Mouse (Mus musculus) heart, embryonic 11.5 days (tissue): Measurements from ENCODE around the gene Mus81. TPM values are rescaled to one million over a fixed set of nuclear protein-coding genes. Genes with fewer than 3 reads are reported as not detected.

ENCODE experiments used
- polyA plus RNA-seq: library from polyadenylated mRNA; unstranded; fragments of >200 nt; fragmentation: Nextera tagmentation; extraction: Ambion mirVana; gene quantifications from 2 replicates; pipeline ENCODE4 v1.2.1, GENCODE M21; 2014

The Mus81 gene
- polyA plus RNA-seq, 1 experiment from 2014 or later: 32.2 TPM

Other genes with a start within 250 kb of the Mus81 start
- gene Pacs1, start 215.3 kb downstream of the Mus81 start, polyA plus RNA-seq: 21.4 and 22.8 TPM in 2 replicates
- gene Sf3b2, start 192.9 kb downstream of the Mus81 start, polyA plus RNA-seq: 224 and 239 TPM in 2 replicates
- 3.8 and 4.8 TPM in 2 replicates for gene Gal3st3, start 190.1 kb downstream of the Mus81 start, polyA plus RNA-seq
- not detected in 2 replicates for gene Catsper1, start 152.7 kb downstream of the Mus81 start, polyA plus RNA-seq
- 0.60 and 0.84 TPM in 2 replicates for gene Cst6, start 138.8 kb downstream of the Mus81 start, polyA plus RNA-seq
- gene Eif1ad, start 121.7 kb downstream of the Mus81 start, polyA plus RNA-seq: 45.3 and 49.4 TPM in 2 replicates
- 443 and 453 TPM in 2 replicates for gene Banf1, start 121.2 kb downstream of the Mus81 start, polyA plus RNA-seq
- 39.0 and 44.5 TPM in 2 replicates for gene Sart1, start 99.7 kb downstream of the Mus81 start, polyA plus RNA-seq
- 0.87 and 1.7 TPM in 2 replicates for gene Tsga10ip, start 85.9 kb downstream of the Mus81 start, polyA plus RNA-seq
- gene Drap1, start 63.4 kb downstream of the Mus81 start, polyA plus RNA-seq: 138 and 150 TPM in 2 replicates
- gene AI837181, start 63.3 kb downstream of the Mus81 start, polyA plus RNA-seq: 23.8 and 27.4 TPM in 2 replicates
- gene Fosl1, start 40.9 kb downstream of the Mus81 start, polyA plus RNA-seq: not detected in 2 replicates
- 8.1 and 10.0 TPM in 2 replicates for gene Ccdc85b, start 30.5 kb downstream of the Mus81 start, polyA plus RNA-seq
- gene Fibp, start 27.8 kb downstream of the Mus81 start, polyA plus RNA-seq: 73.6 and 79.8 TPM in 2 replicates
- gene Ctsw, start 19.9 kb downstream of the Mus81 start, polyA plus RNA-seq: 0.84 and 0.86 TPM in 2 replicates
- 72.2 and 72.5 TPM in 2 replicates for gene Efemp2, start 14.4 kb downstream of the Mus81 start, polyA plus RNA-seq
- gene Cfl1, start 2.1 kb upstream of the Mus81 start, polyA plus RNA-seq: 2,455 and 2,528 TPM in 2 replicates
- not detected in 2 replicates for gene 1700020D05Rik, start 15.4 kb upstream of the Mus81 start, polyA plus RNA-seq
- 14.0 and 16.7 TPM in 2 replicates for gene Snx32, start 22.1 kb upstream of the Mus81 start, polyA plus RNA-seq
- 0.29 TPM in 1 of 2 replicates, not detected in the other for gene Ovol1, start 72.2 kb upstream of the Mus81 start, polyA plus RNA-seq
- gene Ap5b1, start 79.6 kb upstream of the Mus81 start, polyA plus RNA-seq: 1.8 and 2.3 TPM in 2 replicates
- gene Rnaseh2c, start 113.5 kb upstream of the Mus81 start, polyA plus RNA-seq: 97.1 and 106 TPM in 2 replicates
- 20.9 and 23.4 TPM in 2 replicates for gene Kat5, start 121.8 kb upstream of the Mus81 start, polyA plus RNA-seq
- gene Rela, start 149.1 kb upstream of the Mus81 start, polyA plus RNA-seq: 35.7 and 36.2 TPM in 2 replicates
- 15.8 and 18.8 TPM in 2 replicates for gene Sipa1, start 175.3 kb upstream of the Mus81 start, polyA plus RNA-seq
- 16.9 and 21.0 TPM in 2 replicates for gene Map3k11, start 200.3 kb upstream of the Mus81 start, polyA plus RNA-seq
- 21.3 and 21.5 TPM in 2 replicates for gene Pcnx3, start 200.5 kb upstream of the Mus81 start, polyA plus RNA-seq
- gene Kcnk7, start 216.0 kb upstream of the Mus81 start, polyA plus RNA-seq: not detected in 2 replicates
- 54.8 and 68.0 TPM in 2 replicates for gene Ehbp1l1, start 237.9 kb upstream of the Mus81 start, polyA plus RNA-seq
- 75.5 and 81.6 TPM in 2 replicates for gene Fam89b, start 241.3 kb upstream of the Mus81 start, polyA plus RNA-seq